ENCODE assay signal across 8 mouse cellular contexts in genomic region chr15:82354126-82354945, GRCm38 (mm10). TPM values are rescaled to one million over a fixed set of nuclear protein-coding genes. Genes with fewer than 3 reads are reported as not detected.
DNase-seq lines count a peak whose midpoint lies in the region; ATAC-seq and TF ChIP-seq lines count a peak whose summit lies in the region.

Ndufa6 (minus strand) TSS chr15:82354322.

- no peaks in the 10 kb centered on the region for H3K27me3 ChIP-seq in forebrain, embryonic 10.5 days (ENCODE audit: poor library complexity, severe bottlenecking)
- no peaks in the 10 kb centered on the region for H3K27me3 ChIP-seq in heart, embryonic 15.5 days
- no peaks in the 10 kb centered on the region for H3K27me3 ChIP-seq in liver, embryonic 14.5 days (ENCODE audit: control insufficient read depth, insufficient read depth, low read length)
- H3K27me3 ChIP-seq in neural tube, embryonic 11.5 days (ENCODE audit: control insufficient read depth, insufficient read depth, low read length), result no peaks in the 10 kb centered on the region
- no peaks in the 10 kb centered on the region for H3K27me3 ChIP-seq in stomach, postnatal 0 days (ENCODE audit: control insufficient read depth, insufficient read depth, low read length)

- H3K36me3 ChIP-seq in forebrain, embryonic 10.5 days (replicated peaks), result peaks cover 27% of the 10 kb centered on the region
- peaks cover 19% of the 10 kb centered on the region for H3K36me3 ChIP-seq in heart, embryonic 15.5 days
- H3K36me3 ChIP-seq in liver, embryonic 14.5 days (replicated peaks; ENCODE audit: control insufficient read depth, insufficient read depth, low read depth), result peaks cover 20% of the 10 kb centered on the region
- peaks cover 3% of the 10 kb centered on the region for H3K36me3 ChIP-seq in neural tube, embryonic 11.5 days (ENCODE audit: control insufficient read depth, insufficient read depth, low read length)
- peaks cover 8% of the 10 kb centered on the region; the same call in 1 of the 2 replicates for H3K36me3 ChIP-seq in stomach, postnatal 0 days (ENCODE audit: control insufficient read depth, insufficient read depth, low read length)

- ATAC-seq in heart, embryonic 15.5 days (replicated peaks; ENCODE audit: insufficient number of reproducible peaks, insufficient read depth, low FRiP score, low read depth), result peak; percentile 99
- ATAC-seq in liver, embryonic 14.5 days (ENCODE audit: insufficient read depth), result peak; percentile 99
- peak; percentile 99 for ATAC-seq in neural tube, embryonic 11.5 days (ENCODE audit: insufficient read depth, low FRiP score, low TSS enrichment)
- ATAC-seq in stomach, postnatal 0 days (ENCODE audit: low FRiP score, low TSS enrichment), result peak; percentile 98

- peak within 1 kb of the TSS; percentile 98 for H3K4me3 ChIP-seq in forebrain, embryonic 10.5 days
- H3K4me3 ChIP-seq in heart, embryonic 15.5 days, result peak within 1 kb of the TSS; percentile 88
- peak within 1 kb of the TSS; percentile 80 to 82 for H3K4me3 ChIP-seq in liver, embryonic 14.5 days (ENCODE audit: insufficient read depth in 1 of 2, low read depth in 2 of 2, low read length in 2 of 2)
- H3K4me3 ChIP-seq in neural tube, embryonic 11.5 days (ENCODE audit: low read depth, low read length), result peak within 1 kb of the TSS; percentile 85
- peak within 1 kb of the TSS; percentile 96 for H3K4me3 ChIP-seq in stomach, postnatal 0 days (ENCODE audit: low read depth, low read length)

- H3K27ac ChIP-seq in forebrain, embryonic 10.5 days, result peak within 1 kb of the TSS; percentile 96
- H3K27ac ChIP-seq in heart, embryonic 15.5 days, result peak within 1 kb of the TSS; percentile 91
- H3K27ac ChIP-seq in liver, embryonic 14.5 days, result peak within 1 kb of the TSS; percentile 90
- peak within 1 kb of the TSS; percentile 66; the same call in 1 of the 2 replicates for H3K27ac ChIP-seq in neural tube, embryonic 11.5 days (ENCODE audit: low read depth, low read length)
- H3K27ac ChIP-seq in stomach, postnatal 0 days (replicated peaks), result peak within 1 kb of the TSS; percentile 93

- H3K4me1 ChIP-seq in forebrain, embryonic 10.5 days, result peaks cover 35% of the 10 kb centered on the region
- peaks cover 35% of the 10 kb centered on the region for H3K4me1 ChIP-seq in heart, embryonic 15.5 days (replicated peaks)
- peaks cover 27 to 36% of the 10 kb centered on the region in 2 experiments for H3K4me1 ChIP-seq in liver, embryonic 14.5 days (replicated peaks; ENCODE audit: control insufficient read depth in 2 of 2, insufficient read depth in 2 of 2, low read length in 1 of 2)
- H3K4me1 ChIP-seq in neural tube, embryonic 11.5 days (ENCODE audit: control insufficient read depth, insufficient read depth, low read length), result peaks cover 3% of the 10 kb centered on the region; the same call in 1 of the 2 replicates
- H3K4me1 ChIP-seq in stomach, postnatal 0 days (replicated peaks; ENCODE audit: control insufficient read depth, insufficient read depth), result no peaks in the 10 kb centered on the region

- H3K4me2 ChIP-seq in heart, embryonic 15.5 days, result peak within 1 kb of the TSS; percentile 81
- H3K4me2 ChIP-seq in liver, embryonic 14.5 days (ENCODE audit: low read depth), result peak within 1 kb of the TSS; percentile 97
- H3K4me2 ChIP-seq in neural tube, embryonic 11.5 days (ENCODE audit: low read depth), result peak within 1 kb of the TSS; percentile 68
- peak within 1 kb of the TSS; percentile 81 for H3K4me2 ChIP-seq in stomach, postnatal 0 days (replicated peaks; ENCODE audit: low read depth)

- H3K9me3 ChIP-seq in forebrain, embryonic 10.5 days, result no peaks in the 10 kb centered on the region
- H3K9me3 ChIP-seq in heart, embryonic 15.5 days (replicated peaks), result no peaks in the 10 kb centered on the region
- H3K9me3 ChIP-seq in liver, embryonic 14.5 days (ENCODE audit: control insufficient read depth, low read length), result no peaks in the 10 kb centered on the region
- no peaks in the 10 kb centered on the region for H3K9me3 ChIP-seq in neural tube, embryonic 11.5 days (ENCODE audit: control insufficient read depth, low read length)
- H3K9me3 ChIP-seq in stomach, postnatal 0 days (ENCODE audit: control insufficient read depth, low read length), result no peaks in the 10 kb centered on the region

- TF ChIP-seq EP300 in liver, embryonic 14.5 days (IDR thresholded peaks at IDR 0.05; ENCODE audit: low read depth), result no peak
- peak; percentile 62 for TF ChIP-seq EP300 in stomach, postnatal 0 days (optimal IDR thresholded peaks at IDR 0.05)

- peak; percentile 93 to 95 for DNase-seq in CD8-positive naive resting alpha-beta T cell, adult 2 months (ENCODE audit: low read depth in 2 of 2, low spot score in 2 of 2)
- DNase-seq in c-Kit-positive CD71-negative TER-119-negative erythroid progenitor cells, embryonic 14.5 days (ENCODE audit: low read depth), result peak; percentile 93
- DNase-seq in forebrain, embryonic 10.5 days (ENCODE audit: extremely low spot score, low spot score), result peak; percentile 99
- peak; percentile 98 to 99 for DNase-seq in kidney, postnatal 25 days
- peak; percentile 97 for DNase-seq in liver, embryonic 14.5 days (ENCODE audit: low read depth in 3 of 3, low spot score in 3 of 3)
- DNase-seq in neural tube, embryonic 11.5 days (ENCODE audit: low spot score), result peak; percentile 98
- DNase-seq in stomach, postnatal 0 days (ENCODE audit: low spot score), result peak; percentile 98

- TF ChIP-seq CTCF in liver, embryonic 14.5 days (IDR thresholded peaks at IDR 0.05; ENCODE audit: low read depth), result peak; percentile 100
- TF ChIP-seq CTCF in stomach, postnatal 0 days (IDR thresholded peaks at IDR 0.05; ENCODE audit: low read depth), result peak; percentile 100

- 3% methylated on average over 57 of the region's 57 CpGs for WGBS in forebrain, embryonic 10.5 days
- WGBS in heart, embryonic 15.5 days, result 2% methylated on average over 57 of the region's 57 CpGs
- 2% methylated on average over 57 of the region's 57 CpGs for WGBS in liver, embryonic 14.5 days (ENCODE audit: insufficient replicate concordance)
- WGBS in neural tube, embryonic 11.5 days, result 2% methylated on average over 57 of the region's 57 CpGs
- WGBS in stomach, postnatal 0 days, result 1% methylated on average over 56 of the region's 57 CpGs

- H3K9ac ChIP-seq in heart, embryonic 15.5 days, result peak within 1 kb of the TSS; percentile 98
- peak within 1 kb of the TSS; percentile 98 for H3K9ac ChIP-seq in liver, embryonic 14.5 days (replicated peaks)
- peak within 1 kb of the TSS; percentile 92 for H3K9ac ChIP-seq in neural tube, embryonic 11.5 days (ENCODE audit: low read length)
- H3K9ac ChIP-seq in stomach, postnatal 0 days (ENCODE audit: low read length), result peak within 1 kb of the TSS; percentile 98

RNA-seq across cellular contexts. Expression of gene Ndufa6, which starts in this region (rescaled TPM):
- 228 and 249 TPM in 2 replicates for polyA plus RNA-seq in forebrain, embryonic 10.5 days (2016; fragmentation: Nextera tagmentation; extraction: Ambion mirVana)
- polyA plus RNA-seq in heart, embryonic 15.5 days (2015; fragmentation: Nextera tagmentation; extraction: Ambion mirVana), result 483 and 678 TPM in 2 replicates
- polyA plus RNA-seq in liver, embryonic 14.5 days (2012; rRNA removed), result 152 and 288 TPM in 2 replicates
- polyA plus RNA-seq in liver, embryonic 14.5 days (2014; fragmentation: Nextera tagmentation; extraction: Ambion mirVana), result 435 and 447 TPM in 2 replicates
- polyA plus RNA-seq in neural tube, embryonic 11.5 days (2014; fragmentation: Nextera tagmentation; extraction: Ambion mirVana), result 274 and 279 TPM in 2 replicates
- polyA plus RNA-seq in stomach, postnatal 0 days (2015; fragmentation: Nextera tagmentation; extraction: Ambion mirVana), result 514 and 516 TPM in 2 replicates

Comparison
In these comparisons a context has a peak if more than half of its experiments do, and no peak if none do; other contexts are left out.
1. Peak in every context shown above with its lines: DNase-seq, ATAC-seq, H3K4me3 ChIP-seq and H3K27ac ChIP-seq.